Comparison of ENCODE assay signal across 32 mouse cellular contexts in the genomic region with DNA sequence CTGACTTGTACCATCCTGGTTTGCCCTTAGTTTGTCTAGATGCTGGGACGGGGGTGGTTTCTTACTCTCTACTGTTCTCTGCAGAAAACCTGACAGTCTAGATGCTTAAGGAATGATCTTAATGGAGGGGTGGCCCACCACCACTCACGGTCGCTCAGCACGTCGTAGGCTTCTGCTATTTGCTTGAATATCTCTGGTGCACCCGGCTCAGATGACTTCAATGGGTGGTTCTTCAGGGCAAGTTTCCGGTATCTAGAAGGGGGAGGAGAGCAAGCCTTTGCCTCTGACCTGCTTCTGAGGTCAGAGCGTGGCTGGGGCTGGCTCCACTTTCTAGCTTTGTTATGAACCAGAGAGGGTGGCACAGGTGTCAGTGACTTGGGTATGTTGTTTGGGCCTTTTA. TPM values are rescaled to one million over a fixed set of nuclear protein-coding genes. Genes with fewer than 3 reads are reported as not detected.
DNase-seq lines count a peak whose midpoint lies in the region; ATAC-seq and TF ChIP-seq lines count a peak whose summit lies in the region.
"Had no signal": no experiment of that assay in that cellular context is flagged by ENCODE, and none has a peak within 500 bp of the region (broad histone marks: within the 10 kb centered on the region; RNA-seq: fewer than 3 reads in every experiment).

No protein-coding gene starts in this region.

- H3K27me3 ChIP-seq in spleen, adult 2 months (ENCODE audit: control insufficient read depth, insufficient read depth, low read length), result no peaks in the 10 kb centered on the region
- H3K27me3 ChIP-seq in ES-Bruce4 (ENCODE audit: control insufficient read depth, insufficient read depth, low read length, poor library complexity, severe bottlenecking), result no peaks in the 10 kb centered on the region
- H3K27me3 ChIP-seq in stomach, postnatal 0 days (ENCODE audit: control insufficient read depth, insufficient read depth, low read length), result no peaks in the 10 kb centered on the region
- H3K27me3 ChIP-seq in neural tube, embryonic 15.5 days (replicated peaks), result no peaks in the 10 kb centered on the region
- H3K27me3 ChIP-seq: lung, embryonic 15.5 days had no signal

- no peak overlapping the region for H3K4me2 ChIP-seq in stomach, postnatal 0 days (replicated peaks; ENCODE audit: low read depth)
- no peak overlapping the region for H3K4me2 ChIP-seq in neural tube, embryonic 15.5 days
- H3K4me2 ChIP-seq: embryonic facial prominence, embryonic 13.5 days; heart, embryonic 12.5 days; liver, embryonic 15.5 days; lung, embryonic 15.5 days; midbrain, embryonic 11.5 days had no signal

- H3K4me1 ChIP-seq in spleen, adult 2 months (ENCODE audit: control insufficient read depth, insufficient read depth, insufficient read length), result no peaks in the 10 kb centered on the region
- peaks cover 1% of the 10 kb centered on the region for H3K4me1 ChIP-seq in ES-Bruce4 (ENCODE audit: control insufficient read depth, insufficient read depth, low read length)
- no peaks in the 10 kb centered on the region for H3K4me1 ChIP-seq in stomach, postnatal 0 days (replicated peaks; ENCODE audit: control insufficient read depth, insufficient read depth)
- H3K4me1 ChIP-seq in neural tube, embryonic 15.5 days, result peaks cover 7% of the 10 kb centered on the region; the same call in 1 of the 2 replicates
- H3K4me1 ChIP-seq: embryonic facial prominence, embryonic 13.5 days; heart, embryonic 12.5 days; liver, embryonic 15.5 days; lung, embryonic 15.5 days had no signal

- no peak for DNase-seq in spleen, adult 2 months (ENCODE audit: low read depth in 1 of 2, low spot score in 2 of 2)
- DNase-seq in spleen, adult 18-20 months, result no peak
- DNase-seq in induced T-regulatory cell, adult 2 months (ENCODE audit: low read depth), result peak; percentile 78
- peak; percentile 35 for DNase-seq in stomach, postnatal 0 days (ENCODE audit: low spot score)
- DNase-seq in left cerebral cortex, postnatal 10 days (ENCODE audit: extremely low spot score in 1 of 2, low spot score in 2 of 2), result no peak
- DNase-seq in urinary bladder, adult 2 months (ENCODE audit: low spot score), result no peak
- DNase-seq: adrenal gland, postnatal 25 days; cerebellum, adult 8-10 months; cerebellum, postnatal 36 days; embryo, embryonic 11 days; gastrocnemius, postnatal 14 days; heart, adult 18-20 months; heart, postnatal 10 days; kidney, postnatal 36 days; right cerebral cortex, adult 18-20 months; right cerebral cortex, postnatal 4 days; thymus, postnatal 25 days had no signal

- no peaks in the 10 kb centered on the region for H3K9me3 ChIP-seq in ES-Bruce4 (replicated peaks; ENCODE audit: control insufficient read depth, insufficient read depth, low read length, poor library complexity, severe bottlenecking)
- H3K9me3 ChIP-seq in stomach, postnatal 0 days (ENCODE audit: control insufficient read depth, low read length), result no peaks in the 10 kb centered on the region
- H3K9me3 ChIP-seq in neural tube, embryonic 15.5 days (replicated peaks), result no peaks in the 10 kb centered on the region
- H3K9me3 ChIP-seq: embryonic facial prominence, embryonic 13.5 days; G1E; heart, embryonic 12.5 days; hindbrain, embryonic 10.5 days; liver, embryonic 15.5 days; lung, embryonic 15.5 days had no signal

- peak overlapping the region; percentile 38 for H3K27ac ChIP-seq in spleen, adult 2 months (ENCODE audit: insufficient read depth, low read length)
- no peak overlapping the region for H3K27ac ChIP-seq in ES-Bruce4 (ENCODE audit: insufficient read depth, low read length)
- H3K27ac ChIP-seq in stomach, postnatal 0 days (replicated peaks), result no peak overlapping the region
- no peak overlapping the region for H3K27ac ChIP-seq in neural tube, embryonic 15.5 days (replicated peaks)
- H3K27ac ChIP-seq: embryonic facial prominence, embryonic 13.5 days; hindbrain, embryonic 10.5 days; liver, embryonic 15.5 days; lung, embryonic 15.5 days; macrophage had no signal

- no peaks in the 10 kb centered on the region for H3K36me3 ChIP-seq in spleen, adult 2 months (ENCODE audit: control insufficient read depth, insufficient read depth, low read length)
- H3K36me3 ChIP-seq in ES-Bruce4 (ENCODE audit: control insufficient read depth, insufficient read depth, low read length, poor library complexity, severe bottlenecking), result no peaks in the 10 kb centered on the region
- no peaks in the 10 kb centered on the region for H3K36me3 ChIP-seq in stomach, postnatal 0 days (ENCODE audit: control insufficient read depth, insufficient read depth, low read length)
- H3K36me3 ChIP-seq in neural tube, embryonic 15.5 days, result no peaks in the 10 kb centered on the region
- H3K36me3 ChIP-seq: embryonic facial prominence, embryonic 13.5 days; G1E; heart, embryonic 12.5 days; hindbrain, embryonic 10.5 days; liver, embryonic 15.5 days; lung, embryonic 15.5 days had no signal

- H3K9ac ChIP-seq in ES-Bruce4 (ENCODE audit: low read depth, poor library complexity, severe bottlenecking), result no peak overlapping the region
- no peak overlapping the region for H3K9ac ChIP-seq in stomach, postnatal 0 days (ENCODE audit: low read length)
- no peak overlapping the region for H3K9ac ChIP-seq in neural tube, embryonic 15.5 days (replicated peaks)
- H3K9ac ChIP-seq: embryonic facial prominence, embryonic 13.5 days; heart, embryonic 12.5 days; liver, embryonic 15.5 days; lung, embryonic 15.5 days had no signal

- intact Hi-C loops in left cerebral cortex, postnatal 10 days (cut with DNase I), result no loop called here

- 57% methylated on average over 8 of the region's 8 CpGs for WGBS in spleen, adult 2 months
- 74% methylated on average over 8 of the region's 8 CpGs for WGBS in stomach, postnatal 0 days
- 87% methylated on average over 8 of the region's 8 CpGs for WGBS in neural tube, embryonic 15.5 days

- TF ChIP-seq POLR2A in spleen, adult 2 months (IDR thresholded peaks at IDR 0.05; ENCODE audit: low read depth, low read length), result no peak
- TF ChIP-seq POLR2A in ES-Bruce4 (IDR thresholded peaks at IDR 0.05; ENCODE audit: insufficient read depth, low read length), result no peak

- H3K4me3 ChIP-seq in spleen, adult 2 months (ENCODE audit: extremely low read depth, insufficient read depth, insufficient read length), result peak overlapping the region; percentile 29; the same call in 1 of the 2 replicates
- 0 out of 2 replicates have a peak overlapping the region, but pooled peaks have one; percentile 10 for H3K4me3 ChIP-seq in ES-Bruce4 (ENCODE audit: low read depth, low read length)
- H3K4me3 ChIP-seq in stomach, postnatal 0 days (ENCODE audit: low read depth, low read length), result no peak overlapping the region
- H3K4me3 ChIP-seq in neural tube, embryonic 15.5 days (replicated peaks), result no peak overlapping the region
- H3K4me3 ChIP-seq: embryonic facial prominence, embryonic 13.5 days; heart, embryonic 12.5 days; hindbrain, embryonic 10.5 days; liver, embryonic 15.5 days; lung, embryonic 15.5 days had no signal

- no peak for TF ChIP-seq EP300 in ES-Bruce4 (IDR thresholded peaks at IDR 0.05; ENCODE audit: insufficient read depth, low read depth, low read length)
- no peak for TF ChIP-seq EP300 in stomach, postnatal 0 days (optimal IDR thresholded peaks at IDR 0.05)

- peak; percentile 36; the same call in 1 of the 2 replicates for ATAC-seq in stomach, postnatal 0 days (ENCODE audit: low FRiP score, low TSS enrichment)
- ATAC-seq in neural tube, embryonic 15.5 days (ENCODE audit: low FRiP score), result no peak
- ATAC-seq: forebrain, embryonic 14.5 days; hindbrain, embryonic 16.5 days; intestine, postnatal 0 days had no signal

- TF ChIP-seq CTCF in spleen, adult 2 months (IDR thresholded peaks at IDR 0.05; ENCODE audit: extremely low read depth, insufficient read depth, insufficient read length, insufficient replicate concordance), result no peak
- TF ChIP-seq CTCF in ES-Bruce4 (IDR thresholded peaks at IDR 0.05; ENCODE audit: low read depth, low read length), result no peak
- no peak for TF ChIP-seq CTCF in stomach, postnatal 0 days (IDR thresholded peaks at IDR 0.05; ENCODE audit: low read depth)

RNA-seq across cellular contexts. Expression of a gene that starts 3.2 kb away (rescaled TPM):
- polyA plus RNA-seq in spleen, adult 2 months (2012; rRNA removed), result 2.3 and 3.8 TPM in 2 replicates
- 0.39 TPM in 1 of 2 replicates, not detected in the other for polyA plus RNA-seq in ES-Bruce4 (2011; ENCODE audit: insufficient read depth, insufficient read length, low read depth, missing spikeins)
- polyA plus RNA-seq in stomach, postnatal 0 days (2015; fragmentation: Nextera tagmentation; extraction: Ambion mirVana), result 0.45 and 0.54 TPM in 2 replicates
- polyA plus RNA-seq in neural tube, embryonic 15.5 days (2015; fragmentation: Nextera tagmentation; extraction: Ambion mirVana), result 3.5 and 3.7 TPM in 2 replicates
- under 1 TPM; 0.47 to 0.54 TPM for total RNA-seq in left cerebral cortex, postnatal 10 days (2021)
- 1.1 and 1.7 TPM in 2 replicates for polyA plus RNA-seq in urinary bladder, adult 2 months (2012; rRNA removed)
- total RNA-seq: adrenal gland, postnatal 25 days; gastrocnemius, postnatal 14 days; heart, postnatal 10 days had no signal
- polyA plus RNA-seq: G1E had no signal

RNA-seq across cellular contexts. Expression of a gene that starts 18.5 kb away (rescaled TPM):
- polyA plus RNA-seq in spleen, adult 2 months (2012; rRNA removed), result 991 and 1,064 TPM in 2 replicates
- 162 and 171 TPM in 2 replicates for polyA plus RNA-seq in ES-Bruce4 (2011; ENCODE audit: insufficient read depth, insufficient read length, low read depth, missing spikeins)
- polyA plus RNA-seq in stomach, postnatal 0 days (2015; fragmentation: Nextera tagmentation; extraction: Ambion mirVana), result 618 and 662 TPM in 2 replicates
- polyA plus RNA-seq in neural tube, embryonic 15.5 days (2015; fragmentation: Nextera tagmentation; extraction: Ambion mirVana), result 71.5 and 149 TPM in 2 replicates
- total RNA-seq in left cerebral cortex, postnatal 10 days (2021), result 10 to 100 TPM; 57.7 to 80.5 TPM
- 209 and 247 TPM in 2 replicates for polyA plus RNA-seq in urinary bladder, adult 2 months (2012; rRNA removed)

RNA-seq across cellular contexts. Expression of a gene that starts 25.3 kb away (rescaled TPM):
- 7.7 and 7.8 TPM in 2 replicates for polyA plus RNA-seq in spleen, adult 2 months (2012; rRNA removed)
- polyA plus RNA-seq in ES-Bruce4 (2011; ENCODE audit: insufficient read depth, insufficient read length, low read depth, missing spikeins), result 9.2 and 14.6 TPM in 2 replicates
- 25.2 and 27.2 TPM in 2 replicates for polyA plus RNA-seq in stomach, postnatal 0 days (2015; fragmentation: Nextera tagmentation; extraction: Ambion mirVana)
- polyA plus RNA-seq in neural tube, embryonic 15.5 days (2015; fragmentation: Nextera tagmentation; extraction: Ambion mirVana), result 15.3 and 16.9 TPM in 2 replicates
- 1 to 10 TPM; 7.8 to 9.0 TPM for total RNA-seq in left cerebral cortex, postnatal 10 days (2021)
- 21.4 and 23.7 TPM in 2 replicates for polyA plus RNA-seq in urinary bladder, adult 2 months (2012; rRNA removed)

RNA-seq across cellular contexts. Expression of a gene that starts 38.8 kb away (rescaled TPM):
- 0.77 and 1.3 TPM in 2 replicates for polyA plus RNA-seq in spleen, adult 2 months (2012; rRNA removed)
- not detected in 2 replicates for polyA plus RNA-seq in ES-Bruce4 (2011; ENCODE audit: insufficient read depth, insufficient read length, low read depth, missing spikeins)
- 1.4 and 1.7 TPM in 2 replicates for polyA plus RNA-seq in stomach, postnatal 0 days (2015; fragmentation: Nextera tagmentation; extraction: Ambion mirVana)
- not detected in 2 replicates for polyA plus RNA-seq in neural tube, embryonic 15.5 days (2015; fragmentation: Nextera tagmentation; extraction: Ambion mirVana)
- under 1 TPM; 0.69 to 0.79 TPM for total RNA-seq in left cerebral cortex, postnatal 10 days (2021)
- 0.49 and 1.3 TPM in 2 replicates for polyA plus RNA-seq in urinary bladder, adult 2 months (2012; rRNA removed)
- polyA plus RNA-seq: brain, embryonic 14.5 days; embryonic facial prominence, embryonic 13.5 days; forebrain, embryonic 14.5 days; G1E; intestine, postnatal 0 days; macrophage; midbrain, embryonic 11.5 days; neural tube, embryonic 11.5 days had no signal

Comparison
In these comparisons a context has a peak if more than half of its experiments do, and no peak if none do; other contexts are left out.
1. DNase-seq: peak in induced T-regulatory cell, adult 2 months (single experiment) and stomach, postnatal 0 days (single experiment); none in spleen, adult 2 months (0 of 2), spleen, adult 18-20 months (0 of 2), left cerebral cortex, postnatal 10 days (0 of 2) and urinary bladder, adult 2 months (single experiment).
2. H3K4me3 ChIP-seq: peak in spleen, adult 2 months (single experiment) and ES-Bruce4 (single experiment); none in stomach, postnatal 0 days (single experiment) and neural tube, embryonic 15.5 days (single experiment).